Mouse (Mus musculus): ENCODE measurements around the gene Podnl1. TPM values are rescaled to one million over a fixed set of nuclear protein-coding genes. Genes with fewer than 3 reads are reported as not detected.

The Podnl1 gene
- total RNA-seq (2022): not detected

GRCm38 (mm10) chr8:84125656-84126055 lies at the start of gene Podnl1:
Gene Podnl1 (plus strand): TSS chr8:84125989.
- no peak for DNase-seq (ENCODE audit: low spot score in 2 of 2)

- no peak for DNase-seq (ENCODE audit: low spot score in 2 of 2)
Measured at GRCm38 (mm10) chr8:84076412-84076811, 49.4 kb upstream of the Podnl1 start.

GRCm38 (mm10) chr8:84076849-84077248 lies 48.9 kb upstream of the Podnl1 start:
- no peak for DNase-seq (ENCODE audit: low spot score in 2 of 2)

- DNase-seq (ENCODE audit: low spot score in 2 of 2): no peak
Measured at GRCm38 (mm10) chr8:84079206-84079605, 46.6 kb upstream of the Podnl1 start.

- DNase-seq (ENCODE audit: low spot score in 2 of 2): no peak
Measured at GRCm38 (mm10) chr8:84083829-84084241, 42.0 kb upstream of the Podnl1 start.

- DNase-seq (ENCODE audit: low spot score in 2 of 2): no peak
Measured at GRCm38 (mm10) chr8:84084341-84085115, 41.3 kb upstream of the Podnl1 start.

- no peak for DNase-seq (ENCODE audit: low spot score in 2 of 2)
Measured at GRCm38 (mm10) chr8:84087156-84087555, 38.6 kb upstream of the Podnl1 start.

GRCm38 (mm10) chr8:84087821-84088220 lies 38.0 kb upstream of the Podnl1 start:
- peak in 1 of 2 experiments; percentile 59 for DNase-seq (ENCODE audit: low spot score in 2 of 2)

- DNase-seq (ENCODE audit: low spot score in 2 of 2): no peak
Measured at GRCm38 (mm10) chr8:84089277-84089676, 36.5 kb upstream of the Podnl1 start.

GRCm38 (mm10) chr8:84090585-84090984 lies 35.2 kb upstream of the Podnl1 start:
- DNase-seq (ENCODE audit: low spot score in 2 of 2): no peak

- no peak for DNase-seq (ENCODE audit: low spot score in 2 of 2)
Measured at GRCm38 (mm10) chr8:84096061-84096460, 29.7 kb upstream of the Podnl1 start.

- DNase-seq (ENCODE audit: low spot score in 2 of 2): no peak
Measured at GRCm38 (mm10) chr8:84098376-84098775, 27.4 kb upstream of the Podnl1 start.

- DNase-seq (ENCODE audit: low spot score in 2 of 2): no peak
Measured at GRCm38 (mm10) chr8:84101476-84102270, 24.1 kb upstream of the Podnl1 start.

GRCm38 (mm10) chr8:84103601-84104000 lies 22.2 kb upstream of the Podnl1 start:
- DNase-seq (ENCODE audit: low spot score in 2 of 2): no peak

- no peak for DNase-seq (ENCODE audit: low spot score in 2 of 2)
Measured at GRCm38 (mm10) chr8:84104221-84104620, 21.6 kb upstream of the Podnl1 start.

GRCm38 (mm10) chr8:84104697-84105609 lies 20.8 kb upstream of the Podnl1 start, which contains the start of gene Dcaf15:
Gene Dcaf15 (minus strand): TSS chr8:84104768.
- peak; percentile 89 to 98 for DNase-seq (ENCODE audit: low spot score in 2 of 2)

GRCm38 (mm10) chr8:84105676-84106075 lies 20.1 kb upstream of the Podnl1 start:
- DNase-seq (ENCODE audit: low spot score in 2 of 2): no peak

- no peak for DNase-seq (ENCODE audit: low spot score in 2 of 2)
Measured at GRCm38 (mm10) chr8:84106216-84107040, 19.4 kb upstream of the Podnl1 start.

- DNase-seq (ENCODE audit: low spot score in 2 of 2): no peak
Measured at GRCm38 (mm10) chr8:84115646-84116045, 10.1 kb upstream of the Podnl1 start.

- no peak for DNase-seq (ENCODE audit: low spot score in 2 of 2)
Measured at GRCm38 (mm10) chr8:84122151-84122550, 3.6 kb upstream of the Podnl1 start.
